Mouse (Mus musculus): ENCODE data around the gene 9530068E07Rik. TPM values are rescaled to one million over a fixed set of nuclear protein-coding genes. Genes with fewer than 3 reads are reported as not detected.

Gene 9530068E07Rik
- polyA plus RNA-seq, 1 experiment from 2014 or later = 210 TPM

Other genes starting within 250 kb of the 9530068E07Rik start
- gene Olfr1371, start 182.4 kb upstream of the 9530068E07Rik start, polyA plus RNA-seq (2015; fragmentation: Nextera tagmentation; extraction: Ambion mirVana) = not detected in 2 replicates
- gene Skp1a, start 164.4 kb upstream of the 9530068E07Rik start, polyA plus RNA-seq (2015; fragmentation: Nextera tagmentation; extraction: Ambion mirVana) = 748 and 818 TPM in 2 replicates
- gene Tcf7, start 113.4 kb upstream of the 9530068E07Rik start, polyA plus RNA-seq (2015; fragmentation: Nextera tagmentation; extraction: Ambion mirVana) = 21.5 and 22.6 TPM in 2 replicates
- gene Vdac1, start 35.6 kb upstream of the 9530068E07Rik start, polyA plus RNA-seq (2015; fragmentation: Nextera tagmentation; extraction: Ambion mirVana) = 267 and 268 TPM in 2 replicates